Mouse (Mus musculus) right cerebral cortex, postnatal 14 days (tissue): Measurements from ENCODE around the gene Asic2.
A peak's percentile ranks its signal among the peaks of the same experiment; 100 is the strongest.

Source experiments
- DNase-seq: peaks from one replicate; pipeline ENCODE4 v3.0.0; 2022

Asic2 gene

DNA sequence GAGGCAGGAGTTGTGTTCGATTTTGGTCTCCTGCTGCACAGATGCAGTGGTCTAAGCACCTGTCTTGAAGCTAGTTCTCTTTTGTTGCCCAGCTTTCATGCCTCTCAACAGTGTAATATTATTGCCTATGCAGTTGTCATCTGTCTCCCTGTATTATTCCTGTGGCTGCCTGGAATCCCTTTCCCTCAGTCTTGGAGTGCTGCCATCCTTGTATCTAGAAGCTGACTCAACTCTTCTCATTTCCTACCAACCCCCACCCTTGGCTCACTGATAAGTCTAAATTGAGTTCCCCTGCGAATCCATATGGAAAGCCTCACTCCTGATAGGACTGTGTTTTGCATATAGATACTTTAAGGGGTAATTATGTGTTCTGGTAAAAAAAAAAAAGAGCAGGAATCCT, 373.0 kb downstream of the Asic2 start:
- peak; percentile 29 for DNase-seq

DNA sequence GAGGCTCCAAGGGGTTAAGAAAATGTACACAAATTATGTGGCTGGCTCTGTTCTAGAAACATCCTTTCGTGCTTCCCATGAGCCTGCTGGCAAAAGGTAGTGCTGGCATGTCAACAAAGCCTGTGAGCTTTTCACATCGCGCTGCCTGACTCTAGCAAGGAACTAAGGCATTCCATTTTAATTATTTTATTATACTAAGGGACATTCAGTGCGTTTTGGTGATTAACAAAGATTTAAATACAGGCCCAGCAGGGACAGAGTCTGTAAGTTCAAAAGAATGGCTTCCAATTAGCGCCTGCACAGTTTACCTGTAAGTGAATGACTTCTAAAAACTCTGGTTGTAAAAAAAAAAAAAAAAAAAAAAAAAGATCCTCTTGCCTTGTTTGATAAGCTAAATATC, 375.5 kb downstream of the Asic2 start:
- no peak for DNase-seq

DNA sequence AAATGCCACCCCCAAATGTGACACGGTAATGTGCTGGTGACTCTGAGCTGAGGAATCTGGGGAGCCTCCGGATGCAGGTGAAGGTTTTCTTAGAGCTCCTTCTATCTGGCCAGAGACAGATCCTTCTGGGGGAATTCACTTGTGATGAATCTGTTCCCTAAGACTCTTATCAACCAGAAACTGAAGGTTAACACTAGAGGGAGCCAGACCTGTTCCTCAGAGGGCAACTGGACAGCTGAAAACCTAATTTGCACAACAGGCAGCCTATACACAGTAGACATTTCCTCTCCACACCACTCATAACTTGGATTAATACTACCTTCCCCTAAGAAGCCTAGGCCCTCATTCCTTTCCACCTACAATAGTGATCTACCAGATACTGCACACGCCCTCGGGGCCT, 377.3 kb downstream of the Asic2 start:
- DNase-seq = no peak

DNA sequence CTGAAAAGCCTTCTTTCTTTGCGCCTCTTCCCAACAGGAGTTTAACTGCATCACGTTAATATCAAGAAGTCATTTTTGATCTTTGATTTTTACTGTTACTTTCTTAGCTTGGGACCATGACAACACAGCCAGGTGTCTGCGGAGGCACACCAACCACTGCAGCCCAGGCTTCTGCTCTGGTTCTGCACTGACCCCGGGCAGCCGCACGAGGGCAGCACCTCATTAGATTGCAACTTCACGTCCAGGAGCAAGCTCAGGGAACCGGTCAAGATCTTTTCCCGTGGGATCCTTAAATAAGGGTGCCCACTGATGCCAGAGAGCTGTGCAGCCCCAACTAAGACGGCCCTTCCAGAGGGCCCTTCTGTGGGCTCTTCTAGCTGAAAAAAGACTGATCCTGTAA, 379.6 kb downstream of the Asic2 start:
- peak; percentile 85 for DNase-seq

DNA sequence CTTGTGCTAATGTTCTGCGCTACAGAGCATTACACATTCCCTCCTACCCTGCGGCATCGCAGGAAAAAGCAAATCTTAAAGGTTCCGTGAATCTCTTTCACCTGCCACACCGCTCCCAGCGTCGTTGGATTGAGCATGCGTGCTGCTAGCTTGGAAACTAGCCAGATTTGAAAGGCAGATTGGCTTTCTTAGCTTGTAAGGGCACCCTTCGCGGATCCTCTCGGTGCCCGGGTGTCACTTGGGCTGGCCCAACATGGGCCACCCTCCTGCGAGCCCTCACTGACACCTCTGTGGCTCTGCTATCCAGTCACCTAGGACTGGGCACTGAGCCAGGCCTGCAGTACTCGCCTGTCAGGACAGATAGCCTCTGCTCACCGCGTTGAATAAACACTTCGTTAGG, 380.3 kb downstream of the Asic2 start:
- peak; percentile 15 for DNase-seq

DNA sequence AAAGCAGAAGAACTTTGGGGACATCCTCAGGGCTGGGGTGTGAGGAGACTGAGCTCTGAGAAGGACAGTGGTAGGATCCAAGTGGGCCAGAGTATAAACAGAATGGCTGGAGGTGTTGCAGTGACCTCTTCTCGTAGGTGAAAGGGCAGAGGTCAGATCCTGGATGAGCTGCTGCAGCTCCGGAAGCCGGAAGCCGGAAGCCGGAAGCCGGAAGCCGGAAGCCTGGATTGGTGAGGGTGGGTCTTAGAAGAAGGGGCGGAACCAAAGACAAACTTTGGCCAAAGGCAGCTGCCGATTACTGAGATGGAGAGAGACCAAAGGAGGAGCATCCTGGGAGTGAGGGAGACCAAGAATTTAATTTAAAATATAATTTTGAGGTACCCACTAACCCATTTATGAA, 381.1 kb downstream of the Asic2 start:
- no peak for DNase-seq

DNA sequence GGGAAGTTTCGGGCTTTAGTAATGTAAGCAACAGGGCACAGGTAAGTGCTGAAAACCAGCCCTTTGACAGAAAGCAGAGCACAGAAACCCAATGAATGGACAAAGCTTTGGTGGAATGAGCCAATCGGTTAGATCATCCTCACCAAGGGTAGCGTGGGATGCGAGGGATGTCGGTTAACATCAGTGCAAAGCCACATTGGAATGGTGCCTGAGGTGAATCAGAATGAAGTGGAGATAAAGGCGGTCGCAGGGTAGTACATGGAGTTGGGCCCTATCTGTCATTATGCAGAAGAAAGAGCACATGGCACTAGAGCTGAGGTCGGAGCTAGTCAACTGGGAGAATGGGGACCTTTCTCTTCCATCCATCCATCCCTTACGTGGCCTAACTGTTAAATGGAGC, 383.8 kb downstream of the Asic2 start:
- DNase-seq = no peak

DNA sequence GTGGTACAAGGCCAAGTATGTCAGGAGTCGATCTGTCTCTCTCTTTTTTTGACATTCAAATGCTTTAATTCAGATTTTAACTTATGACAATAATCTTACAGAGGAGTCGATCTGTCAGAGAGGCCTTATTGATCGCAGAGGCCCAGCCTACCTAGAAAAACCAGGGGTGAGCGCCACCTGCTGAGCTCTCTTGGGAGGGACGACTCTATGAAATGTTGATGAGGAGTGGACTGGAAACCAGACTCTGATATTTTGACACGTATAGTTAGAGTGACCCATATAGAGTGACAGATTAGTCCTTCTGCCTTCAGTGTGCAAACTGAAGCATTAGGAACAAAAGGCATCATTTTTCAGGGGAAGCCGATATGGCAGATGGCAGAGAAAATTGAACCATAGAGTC, 385.1 kb downstream of the Asic2 start:
- DNase-seq = peak; percentile 23

DNA sequence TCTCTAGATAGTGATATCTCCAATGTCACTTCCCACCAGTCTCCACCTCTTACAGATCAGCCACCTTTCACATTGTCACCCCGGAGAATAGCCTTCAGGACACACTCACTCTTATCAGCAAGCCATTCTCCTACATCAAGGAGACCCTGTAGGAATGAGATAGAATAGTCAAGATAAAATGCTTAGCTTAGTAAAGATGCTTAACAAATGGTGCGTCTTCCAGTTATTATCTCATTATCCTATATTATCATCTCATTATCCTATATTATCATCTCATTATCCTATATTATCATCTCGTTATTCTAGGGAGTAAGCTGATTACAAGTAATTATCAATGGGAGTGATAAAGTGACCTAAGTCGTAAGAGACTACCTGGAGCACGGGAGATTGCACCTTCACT, 386.1 kb downstream of the Asic2 start:
- no peak for DNase-seq

DNA sequence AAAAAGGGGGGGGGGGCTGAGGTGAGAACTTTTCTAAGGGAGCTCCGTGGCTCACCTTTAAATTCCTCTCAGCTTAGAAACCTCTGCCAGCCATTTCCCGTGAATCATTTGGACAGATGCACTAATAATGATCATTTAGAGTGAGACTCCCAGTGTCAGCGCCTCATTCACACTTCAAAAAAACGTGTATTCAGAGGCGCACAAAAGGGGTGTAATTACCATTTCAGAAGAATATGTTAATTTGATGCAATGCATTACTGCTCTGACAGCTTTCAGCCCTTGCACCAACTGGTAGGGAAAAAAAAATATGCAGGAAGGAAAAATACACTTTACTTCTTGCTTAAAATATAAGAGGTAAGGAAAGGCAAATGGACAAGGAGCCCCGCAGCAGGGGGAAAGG, 388.5 kb downstream of the Asic2 start:
- DNase-seq = no peak

DNA sequence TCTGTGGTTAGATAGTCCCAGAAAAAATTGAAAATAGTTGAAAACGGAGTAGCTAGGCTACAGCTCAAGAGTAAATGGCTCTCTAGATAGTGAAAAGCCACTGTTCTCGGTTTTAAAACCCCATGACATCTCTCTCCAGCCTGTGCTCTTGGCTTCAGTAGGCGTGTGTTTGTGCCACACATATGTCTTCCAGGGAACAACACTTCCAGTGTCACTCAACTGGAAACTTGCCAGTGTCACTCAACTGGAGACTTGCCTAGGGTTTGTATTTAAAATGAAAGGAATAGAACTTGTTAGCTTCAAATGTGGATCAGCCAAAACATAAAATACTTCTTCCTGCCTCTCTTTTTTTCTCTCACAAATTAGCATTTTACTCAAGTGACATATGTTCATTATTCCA, 397.9 kb downstream of the Asic2 start:
- no peak for DNase-seq

DNA sequence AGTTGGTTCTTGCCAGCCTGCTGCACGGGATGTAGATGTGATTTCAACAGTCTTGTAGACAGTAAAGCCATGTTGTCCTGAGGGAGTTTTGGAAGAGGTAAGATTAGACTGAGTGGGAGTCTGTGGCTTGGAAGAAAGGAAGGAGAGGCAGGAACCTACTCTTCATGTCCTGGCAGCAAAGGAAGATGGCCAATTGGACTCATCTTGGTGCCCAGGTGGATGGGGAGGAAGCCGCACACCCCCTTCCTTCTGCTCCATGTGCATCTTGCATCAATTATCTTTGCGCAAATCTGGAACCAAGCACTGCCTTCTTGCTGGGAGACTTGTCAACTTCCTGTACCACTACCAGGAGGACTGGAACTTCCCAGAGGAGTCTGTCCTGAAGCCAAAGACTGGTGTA, 403.4 kb downstream of the Asic2 start:
- no peak for DNase-seq

DNA sequence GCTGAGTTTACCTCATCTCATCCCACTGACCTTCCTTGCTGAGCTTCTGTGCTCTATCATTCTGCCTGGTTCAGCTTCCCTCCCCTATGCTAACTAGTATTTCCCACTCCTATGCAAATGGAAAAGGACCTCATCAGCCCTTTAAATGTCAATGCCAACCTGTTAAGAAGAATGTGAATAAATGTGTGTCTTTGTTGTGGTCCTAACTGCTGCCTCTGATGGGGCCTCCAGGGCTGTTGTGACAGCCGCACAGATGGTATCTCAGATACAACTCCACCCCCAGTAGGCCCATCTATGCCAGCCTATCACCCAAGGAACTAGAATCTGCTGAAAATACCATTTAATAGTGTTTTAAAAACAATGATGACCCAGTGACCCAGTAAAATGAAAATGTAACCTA, 407.9 kb downstream of the Asic2 start:
- DNase-seq = no peak

DNA sequence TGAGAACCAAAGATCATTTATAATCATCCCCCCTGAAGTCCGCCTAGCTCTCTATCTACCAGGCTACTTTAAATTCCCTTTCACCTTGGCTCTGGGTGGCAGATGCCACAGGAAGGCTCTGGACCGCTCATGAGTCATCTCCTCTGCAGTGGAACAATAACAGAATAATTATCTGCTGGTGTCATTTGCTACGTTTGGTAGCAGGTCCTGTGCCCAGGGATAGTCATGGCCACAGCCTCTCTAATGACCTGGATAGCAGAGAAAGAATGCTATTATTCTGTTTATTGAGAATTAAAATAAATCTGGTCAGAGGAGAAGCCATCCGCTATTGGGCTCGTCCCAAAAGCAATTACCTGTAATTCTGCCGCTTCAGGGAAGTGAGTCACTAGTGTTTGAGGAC, 425.1 kb downstream of the Asic2 start:
- DNase-seq = no peak

DNA sequence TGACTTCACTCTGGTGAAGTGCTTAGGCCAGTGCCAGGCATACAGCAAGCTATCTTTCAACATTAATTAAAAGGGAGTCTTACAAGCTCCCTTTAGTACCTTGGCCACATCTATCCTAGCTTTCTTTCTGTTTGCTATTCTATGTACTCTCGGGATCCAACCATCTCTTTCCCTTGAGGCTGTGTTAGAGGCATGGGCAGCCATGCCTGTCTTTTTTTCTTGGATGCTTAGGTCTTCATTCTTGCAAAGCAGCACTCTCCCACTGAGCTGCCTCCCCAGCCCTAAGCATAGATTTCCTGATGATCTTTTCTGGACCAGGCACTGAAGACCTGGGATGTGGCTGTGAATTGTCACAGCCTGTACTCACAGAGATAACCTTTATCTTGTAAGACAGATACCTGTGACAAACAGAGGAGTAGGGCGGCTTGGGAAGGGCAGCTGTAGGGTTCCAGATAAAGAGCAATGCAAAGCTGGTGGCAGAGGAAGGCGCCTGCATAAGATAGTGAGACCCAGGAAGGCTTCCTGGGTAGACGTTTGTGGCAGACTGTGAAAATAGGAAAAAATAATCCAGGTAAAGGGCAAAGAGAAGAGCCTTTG, 433.0 kb downstream of the Asic2 start:
- DNase-seq = no peak

DNA sequence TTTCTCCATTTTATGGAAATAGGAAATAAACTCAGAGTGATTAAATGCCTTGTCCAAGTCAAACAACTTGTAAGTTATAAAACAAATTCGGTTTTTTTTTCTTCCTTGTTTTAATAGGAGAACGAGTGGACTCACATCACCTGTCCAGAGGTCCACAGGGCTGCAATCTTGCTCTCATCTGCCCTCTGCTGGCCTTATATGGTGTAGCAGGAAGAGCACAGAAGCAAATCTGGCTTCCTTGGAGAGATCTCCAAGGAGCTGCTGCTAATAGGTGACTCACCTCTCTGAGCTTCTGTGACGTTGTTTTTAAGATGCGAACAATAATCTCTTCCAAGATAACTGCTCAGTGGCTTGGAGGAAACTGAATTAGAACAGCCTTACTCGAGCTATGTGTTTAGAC, 433.6 kb downstream of the Asic2 start:
- peak; percentile 47 for DNase-seq

DNA sequence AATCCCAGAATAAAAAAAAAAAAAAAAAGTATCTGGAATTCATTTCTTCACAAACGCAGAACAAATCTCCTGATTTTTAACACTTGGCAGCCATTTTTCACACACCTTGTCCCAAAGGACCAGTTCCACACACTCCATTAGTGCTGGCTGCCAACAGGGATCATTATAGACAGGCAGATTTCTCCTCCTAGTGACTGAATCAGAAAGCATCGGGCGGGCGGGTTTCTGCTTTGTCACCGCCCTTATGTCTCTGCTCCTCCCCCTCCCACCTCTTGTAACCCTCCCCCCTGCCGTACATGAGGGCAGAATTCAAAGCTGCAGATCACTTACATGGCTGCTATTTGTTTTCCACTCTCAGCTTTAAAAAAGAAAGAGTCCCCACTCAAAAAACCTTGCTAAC, 436.4 kb downstream of the Asic2 start:
- no peak for DNase-seq

DNA sequence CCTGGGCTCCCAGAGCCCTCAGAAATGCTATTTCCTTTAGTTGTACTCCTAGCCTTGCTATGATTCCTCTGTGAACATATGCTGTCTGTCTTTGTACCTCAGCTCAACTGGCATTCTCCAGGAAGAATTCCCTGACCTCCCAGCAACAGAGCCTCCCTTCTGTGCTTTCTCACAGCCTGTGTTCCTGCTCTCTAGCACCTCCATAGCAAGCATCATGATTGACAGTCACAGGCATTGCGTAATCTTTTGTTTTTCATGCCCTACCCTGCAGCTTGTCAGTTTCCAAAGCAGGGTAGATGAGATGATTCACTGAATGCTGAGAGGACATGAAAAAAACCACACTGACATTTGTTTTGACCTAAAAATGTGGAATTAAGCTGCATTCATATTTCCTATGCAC, 445.3 kb downstream of the Asic2 start:
- no peak for DNase-seq

DNA sequence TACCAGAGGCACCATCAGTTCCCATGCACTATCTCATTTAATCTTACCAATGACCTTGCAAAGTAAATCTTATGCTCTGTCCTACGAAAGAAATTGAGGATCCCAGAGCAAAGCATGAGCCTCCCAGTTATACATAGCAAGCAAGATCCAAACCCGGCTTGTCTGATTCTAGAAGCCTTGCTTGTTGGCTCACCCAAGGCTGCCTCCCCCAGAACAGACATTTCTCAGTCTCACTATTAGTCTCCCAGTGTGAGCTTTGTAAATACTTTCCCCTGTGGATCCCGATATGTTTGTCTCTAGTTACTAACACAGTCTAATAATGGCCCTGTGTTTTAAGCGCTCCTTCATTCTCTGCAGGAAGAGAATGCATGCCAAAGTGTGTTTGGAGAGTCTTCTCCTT, 446.4 kb downstream of the Asic2 start:
- no peak for DNase-seq

DNA sequence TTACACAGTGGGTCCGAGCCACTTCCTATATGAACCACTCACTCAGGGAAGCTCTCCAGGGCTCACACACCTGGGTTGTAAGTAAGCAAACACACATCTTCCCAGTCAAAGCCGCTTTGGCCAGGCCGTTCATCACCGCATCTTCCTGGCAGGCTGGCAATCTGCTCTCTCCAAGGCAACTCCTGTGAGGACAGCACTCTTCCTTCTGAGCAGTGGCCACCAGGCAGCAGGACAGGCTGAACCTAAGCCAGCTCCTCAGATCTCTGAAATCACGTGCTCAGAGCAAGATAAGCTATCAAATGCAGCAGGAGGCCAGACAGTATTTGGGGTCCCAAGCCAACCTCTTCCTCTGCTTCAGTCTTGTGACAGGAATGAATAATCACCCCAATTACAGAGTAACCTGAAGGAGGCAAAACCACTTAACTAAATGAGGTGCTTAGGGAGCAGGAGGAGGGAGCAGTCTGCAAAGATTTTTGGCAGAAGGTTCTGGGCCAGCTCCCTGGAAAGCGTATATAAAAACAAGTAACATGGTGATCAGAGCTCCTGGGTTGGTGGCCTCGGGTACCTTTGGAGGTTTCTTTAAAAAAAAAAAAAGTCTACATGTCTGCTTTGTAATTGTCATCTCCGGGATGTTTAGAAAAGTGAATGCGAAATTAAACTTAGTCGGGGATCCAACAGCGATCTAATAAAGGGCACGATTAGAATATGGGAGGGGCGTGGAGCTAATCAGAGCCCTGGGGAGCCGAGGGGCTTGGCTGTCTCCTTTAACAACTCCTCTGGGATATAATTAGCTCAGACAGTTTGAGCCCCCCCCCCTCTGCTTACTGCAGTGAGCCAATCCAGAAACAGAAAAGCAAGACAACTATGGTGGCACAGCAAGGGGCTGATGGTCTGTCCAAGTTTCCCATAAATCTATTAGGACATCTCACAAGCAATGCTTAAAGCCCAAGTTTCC, 450.0 kb downstream of the Asic2 start:
- no peak for DNase-seq

DNA sequence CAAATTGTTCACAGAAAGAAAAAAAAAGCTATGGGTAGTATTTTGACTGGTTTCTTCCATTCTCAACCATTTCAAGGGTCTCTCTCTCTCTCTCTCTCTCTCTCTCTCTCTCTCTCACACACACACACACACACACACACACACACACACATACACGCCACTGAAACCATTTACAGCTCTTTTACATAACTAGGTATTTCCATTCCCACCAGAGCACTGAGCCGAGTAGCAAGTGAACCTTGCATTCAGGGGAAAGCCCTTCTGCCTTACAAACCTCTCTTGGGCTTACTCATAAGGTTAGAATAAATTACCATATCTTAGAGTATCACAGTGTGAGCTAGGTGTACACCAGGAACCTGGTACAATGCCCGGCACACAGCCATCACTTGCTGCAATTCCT, 452.5 kb downstream of the Asic2 start:
- DNase-seq = no peak

DNA sequence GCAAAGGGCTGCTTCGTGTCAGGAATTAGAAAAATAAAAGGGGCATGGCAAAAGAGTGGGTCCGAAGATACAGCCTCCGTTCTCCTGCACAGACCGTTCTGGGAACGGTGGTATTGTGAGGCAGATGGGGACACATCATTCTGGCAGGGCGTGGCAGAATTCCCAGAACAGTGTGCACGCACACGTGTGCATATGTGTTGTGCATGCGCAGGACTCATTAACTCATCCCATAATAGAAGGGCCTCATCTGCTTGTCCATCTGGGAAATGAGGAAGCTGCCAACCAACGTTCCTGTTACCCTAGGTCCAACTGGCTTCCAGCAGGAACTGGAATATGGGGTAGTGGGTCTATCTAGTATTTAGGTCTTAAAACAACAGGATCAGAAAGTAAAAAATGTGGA, 455.8 kb downstream of the Asic2 start:
- DNase-seq = peak; percentile 65

DNA sequence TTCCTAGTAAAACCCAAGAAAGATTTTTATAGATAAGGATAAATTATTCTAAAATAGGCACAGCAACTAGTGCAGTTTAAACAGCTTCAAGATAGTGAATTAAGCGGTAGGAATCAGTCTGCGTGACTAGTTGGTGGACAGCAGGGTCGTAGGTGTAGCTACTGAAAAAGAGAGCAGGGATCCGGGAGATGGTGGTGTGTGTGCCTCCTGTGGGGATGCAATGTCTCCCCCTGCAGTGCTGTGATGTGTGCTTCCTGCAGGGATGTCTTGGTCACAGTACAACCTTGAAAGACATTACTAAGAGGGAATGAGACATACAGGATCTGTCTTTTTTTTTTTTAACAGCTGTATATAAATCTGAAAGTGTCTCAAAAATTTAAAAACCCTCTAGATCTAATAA, 456.9 kb downstream of the Asic2 start:
- no peak for DNase-seq

DNA sequence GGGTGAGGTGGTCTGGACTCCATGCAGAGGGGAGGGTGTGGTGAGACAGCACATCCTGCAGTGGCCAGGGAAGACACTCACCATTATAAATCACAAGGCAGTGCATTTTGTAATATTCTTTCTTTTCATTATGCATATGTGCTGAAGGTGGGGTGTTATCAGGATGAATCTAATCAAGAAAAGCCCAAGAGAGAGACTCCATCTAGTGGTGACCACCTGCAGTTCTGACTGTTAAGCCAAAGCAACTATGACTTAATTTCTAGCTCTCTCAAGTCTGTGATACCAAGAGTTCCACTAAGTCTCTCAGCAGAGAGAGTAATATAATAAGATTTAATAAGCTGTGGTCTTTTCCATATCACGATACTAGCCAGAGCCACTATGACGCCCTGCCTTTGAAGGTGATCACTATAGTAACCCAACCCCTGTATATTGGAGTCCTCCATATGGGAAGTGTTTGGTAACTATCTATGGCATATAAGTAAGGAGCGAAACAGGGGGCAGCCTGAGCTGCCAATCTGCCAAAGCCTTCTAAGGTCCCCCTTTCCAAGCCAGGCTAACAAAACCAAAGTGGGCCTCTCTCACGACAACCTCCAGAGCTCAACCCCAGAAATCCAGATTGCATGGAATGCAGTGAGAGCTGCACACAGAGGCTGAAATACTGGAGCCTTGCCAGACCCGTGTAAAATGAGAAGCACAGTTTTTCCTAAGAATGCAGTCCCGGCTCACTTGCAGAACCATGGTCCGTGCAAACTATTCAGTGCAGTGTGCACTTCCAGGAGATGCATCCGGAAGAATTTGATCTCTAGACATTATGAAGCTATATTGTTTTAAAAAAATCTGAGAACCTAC, 459.6 kb downstream of the Asic2 start:
- DNase-seq = no peak
